Mouse (Mus musculus): Measurements from ENCODE around the gene Card14.
"Not testable (repeated sequence)": the region's sequence is repeated elsewhere in the genome, so short reads cannot be mapped to it uniquely, and the experiment has no call there.

Gene Card14

DNA sequence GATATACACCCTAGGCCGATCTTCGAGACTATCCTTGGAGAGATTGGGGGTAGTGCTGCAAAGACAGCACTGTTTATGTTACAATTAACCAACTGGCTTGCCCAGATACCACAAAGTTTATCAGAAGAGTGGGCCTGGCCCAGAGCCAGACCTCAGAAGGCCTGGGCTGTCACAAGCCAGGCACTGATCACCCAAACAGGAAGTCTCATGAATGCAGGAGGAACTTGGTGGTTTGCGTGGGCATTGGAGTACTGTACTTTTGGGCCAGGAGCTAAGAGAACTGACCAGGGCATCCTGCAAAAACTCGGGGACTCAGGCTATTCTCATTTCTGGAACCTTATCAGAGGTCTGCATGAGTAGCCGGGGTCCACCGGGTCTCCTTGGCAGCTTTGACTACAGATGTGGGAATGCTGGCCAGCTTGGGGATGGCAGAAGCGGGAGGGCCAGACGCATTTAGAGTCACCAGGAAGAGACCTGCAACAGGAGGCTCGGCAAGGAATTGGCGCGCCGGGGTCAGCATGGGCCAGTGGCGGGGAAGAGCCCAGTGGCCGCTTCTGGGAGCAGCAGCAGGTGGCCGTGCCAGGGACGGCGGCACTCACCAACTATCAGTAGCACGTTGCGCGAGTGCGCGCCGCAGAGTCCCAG is 47.4 kb downstream of the Card14 start:
- no peak for DNase-seq (ENCODE audit: extremely low read depth, low read depth, low spot score)

DNA sequence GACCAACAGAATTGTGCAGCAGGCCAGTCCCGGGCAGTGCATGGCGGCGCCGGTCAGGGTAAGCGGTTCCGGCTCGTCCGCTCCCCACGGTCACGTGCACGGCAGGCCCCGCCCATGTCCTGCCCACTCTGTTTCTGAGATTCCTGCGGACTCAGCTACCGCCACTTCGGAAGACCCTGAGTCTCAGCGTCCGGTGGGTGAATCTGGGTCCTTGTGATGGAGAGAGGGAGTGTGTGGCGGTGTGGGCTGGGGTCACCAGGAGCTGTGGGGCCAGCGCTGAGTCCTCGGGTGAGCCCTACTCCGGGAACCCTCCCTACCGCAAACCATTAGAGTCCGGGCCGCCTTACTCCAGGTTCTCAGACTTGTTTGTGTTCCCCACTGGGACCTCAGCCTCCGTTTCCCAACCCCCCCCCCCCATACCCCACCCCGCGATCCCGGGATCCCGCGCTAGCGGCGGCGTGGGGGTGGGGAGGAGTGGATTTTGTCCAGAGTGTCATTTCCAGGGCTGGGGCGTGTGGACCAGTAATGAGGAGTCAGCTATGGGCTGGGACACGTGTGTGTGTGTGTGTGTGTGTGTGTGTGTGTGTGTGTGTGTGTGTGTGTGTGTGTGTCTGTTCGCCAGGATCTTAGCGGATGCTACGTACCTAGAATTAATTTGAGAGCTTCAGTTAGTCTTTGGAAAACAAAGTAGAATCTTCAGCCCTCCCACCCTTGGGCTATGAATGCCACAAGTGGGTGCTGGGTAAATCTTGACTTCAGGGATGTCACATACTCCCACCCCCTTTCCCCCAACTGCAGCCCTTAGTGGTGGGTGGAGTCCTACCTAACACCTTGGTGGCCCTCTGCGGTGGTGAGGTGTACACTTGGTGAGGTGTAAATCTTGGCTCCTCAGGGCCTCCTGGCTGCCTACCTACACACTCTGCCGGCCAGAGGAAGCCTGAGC is 48.1 kb downstream of the Card14 start, which contains the start of the genes Sgsh and Slc26a11:
TSS of gene Sgsh (minus strand) at position 94 of the 943 bp plus-strand sequence.
TSS of gene Slc26a11 (plus strand) at position 115 of the 943 bp plus-strand sequence.
- no peak for DNase-seq (ENCODE audit: extremely low read depth, low read depth, low spot score)

DNA sequence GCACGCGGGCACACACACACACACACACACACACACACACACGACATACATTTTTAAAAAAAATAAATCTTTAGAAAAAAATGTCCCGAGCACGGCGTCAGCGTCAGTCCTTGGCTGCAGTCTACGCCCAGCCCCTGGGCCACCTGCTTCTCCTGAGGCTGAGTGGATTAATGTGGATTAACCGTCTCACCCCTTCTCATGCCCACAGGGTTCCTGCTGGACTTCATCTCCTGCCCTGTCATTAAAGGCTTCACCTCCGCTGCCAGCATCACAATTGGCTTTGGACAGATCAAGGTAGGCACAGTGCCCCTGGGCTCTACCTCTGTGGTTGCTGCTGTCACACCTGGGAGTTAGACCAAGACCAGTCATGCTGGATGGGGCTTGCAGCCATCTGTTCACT is 51.5 kb downstream of the Card14 start:
- no peak for DNase-seq (ENCODE audit: extremely low read depth, low read depth, low spot score)

DNA sequence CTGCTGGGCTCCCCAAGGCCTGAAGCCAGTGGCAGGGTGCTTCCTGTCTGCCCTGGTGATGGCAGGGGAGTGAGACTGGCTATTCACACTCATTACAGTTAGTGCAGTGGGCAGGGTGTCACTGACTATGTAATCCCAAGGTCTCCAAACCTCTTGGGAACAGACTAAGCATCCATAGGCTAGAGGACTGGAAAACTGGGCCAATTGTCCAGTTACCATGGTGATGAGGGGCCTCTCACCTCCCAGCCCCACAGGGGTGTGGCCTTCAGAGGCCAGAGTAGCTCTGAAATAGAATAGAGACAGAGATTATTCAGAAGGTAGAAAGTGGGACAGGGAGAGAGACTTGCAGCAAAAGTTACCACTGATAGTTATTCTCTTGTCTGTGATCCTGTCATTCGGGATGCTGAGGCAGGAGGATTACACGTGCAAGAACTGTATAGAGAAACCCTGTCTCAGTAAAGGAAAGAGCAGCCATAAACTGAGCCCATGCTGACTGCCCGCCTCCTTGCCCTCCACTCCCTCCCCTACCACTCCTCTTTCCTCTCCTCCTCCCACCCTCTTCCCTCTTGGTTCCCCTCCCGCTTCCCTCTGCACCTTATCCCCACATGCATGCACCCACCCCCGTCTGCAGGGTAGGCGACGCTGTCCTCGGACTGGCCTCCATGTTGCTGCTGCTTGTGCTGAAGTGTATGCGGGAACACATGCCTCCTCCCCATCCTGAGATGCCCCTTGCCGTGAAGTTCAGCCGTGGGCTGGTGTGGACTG is 55.4 kb downstream of the Card14 start:
- no peak for DNase-seq (ENCODE audit: extremely low read depth, low read depth, low spot score)

DNA sequence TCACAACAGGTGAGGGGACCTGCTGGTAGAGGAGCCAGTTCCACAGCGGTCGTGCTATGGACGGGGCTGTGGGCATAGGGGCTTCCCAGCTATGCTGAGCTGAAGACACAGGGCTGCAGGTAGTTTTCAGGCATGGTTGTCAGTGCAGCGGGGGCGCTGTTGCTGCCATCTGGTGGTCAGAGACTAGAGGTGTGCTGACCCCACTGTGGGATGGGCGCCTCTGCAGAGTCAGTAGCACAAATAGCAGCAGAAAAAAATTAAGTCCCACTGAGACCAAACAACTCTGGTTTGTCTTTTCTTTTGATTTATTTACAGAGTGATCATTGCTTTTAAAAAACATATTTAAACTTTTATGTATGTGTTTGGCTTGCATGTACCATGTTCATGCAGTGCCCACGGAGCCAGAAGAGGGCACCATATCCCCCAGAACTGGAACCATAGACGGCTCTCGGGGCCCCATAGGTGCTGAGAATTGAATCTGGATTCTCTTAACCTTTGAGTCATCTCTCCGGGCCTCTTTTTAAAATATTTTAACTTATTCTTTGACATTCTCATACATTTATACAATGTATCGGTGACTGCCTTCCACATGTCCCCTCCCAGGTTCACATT is 56.1 kb downstream of the Card14 start:
- DNase-seq (ENCODE audit: extremely low read depth, low read depth, low spot score) = no peak

GRCm38 (mm10) chr11:119375425-119375824 is 67.9 kb downstream of the Card14 start:
- no peak for DNase-seq (ENCODE audit: extremely low read depth, low read depth, low spot score)

- DNase-seq (ENCODE audit: extremely low read depth, low read depth, low spot score) = no peak
These were observed 69.8 kb downstream of the Card14 start for GRCm38 (mm10) chr11:119377326-119377725.

DNA sequence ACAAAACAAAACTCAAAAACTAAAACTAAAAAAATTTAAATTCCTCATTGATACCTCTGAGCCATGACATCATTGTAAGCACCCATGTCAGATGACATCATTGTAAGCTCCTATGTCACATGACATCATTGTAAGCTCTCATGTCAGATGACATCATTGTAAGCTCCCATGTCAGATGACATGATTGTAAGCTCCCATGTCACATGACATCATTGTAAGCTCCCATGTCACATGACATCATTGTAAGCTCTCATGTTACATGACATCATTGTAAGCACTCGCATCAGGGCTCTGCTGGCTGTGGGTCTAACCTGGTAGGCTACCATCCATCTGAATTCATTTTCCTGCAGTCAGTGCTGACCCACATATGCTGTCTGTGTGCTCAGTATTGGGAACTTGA is 71.0 kb downstream of the Card14 start:
- DNase-seq (ENCODE audit: extremely low read depth, low read depth, low spot score) = no peak

- DNase-seq (ENCODE audit: extremely low read depth, low read depth, low spot score) = no peak
These were observed 74.2 kb downstream of the Card14 start for GRCm38 (mm10) chr11:119381631-119382337.

GRCm38 (mm10) chr11:119382338-119382850 is 74.8 kb downstream of the Card14 start:
- no peak for DNase-seq (ENCODE audit: extremely low read depth, low read depth, low spot score)

GRCm38 (mm10) chr11:119384904-119385303 is 77.3 kb downstream of the Card14 start:
- DNase-seq (ENCODE audit: extremely low read depth, low read depth, low spot score) = no peak

GRCm38 (mm10) chr11:119386306-119386705 is 78.7 kb downstream of the Card14 start:
- DNase-seq (ENCODE audit: extremely low read depth, low read depth, low spot score) = no peak

DNA sequence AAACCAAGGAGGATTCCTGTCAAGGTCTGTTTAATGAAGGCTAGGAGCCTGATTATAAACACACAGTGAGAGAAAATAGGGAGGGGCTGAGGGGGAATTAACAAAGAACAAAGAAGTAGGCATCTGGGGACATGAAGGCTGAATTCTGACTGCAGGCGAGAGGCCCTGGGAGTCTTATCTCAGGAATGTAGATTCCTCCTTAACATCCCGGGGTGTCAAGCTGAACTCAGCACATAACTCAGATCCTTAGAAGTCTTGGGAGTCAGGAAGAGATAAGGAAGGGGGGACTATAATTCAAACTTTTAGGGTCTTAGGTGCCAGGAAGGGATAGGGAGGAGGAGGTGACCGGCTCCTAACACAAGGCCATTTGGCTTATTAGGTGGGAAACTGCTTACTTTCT is 79.7 kb downstream of the Card14 start:
- not testable (repeated sequence) for DNase-seq (ENCODE audit: extremely low read depth, low read depth, low spot score)

DNA sequence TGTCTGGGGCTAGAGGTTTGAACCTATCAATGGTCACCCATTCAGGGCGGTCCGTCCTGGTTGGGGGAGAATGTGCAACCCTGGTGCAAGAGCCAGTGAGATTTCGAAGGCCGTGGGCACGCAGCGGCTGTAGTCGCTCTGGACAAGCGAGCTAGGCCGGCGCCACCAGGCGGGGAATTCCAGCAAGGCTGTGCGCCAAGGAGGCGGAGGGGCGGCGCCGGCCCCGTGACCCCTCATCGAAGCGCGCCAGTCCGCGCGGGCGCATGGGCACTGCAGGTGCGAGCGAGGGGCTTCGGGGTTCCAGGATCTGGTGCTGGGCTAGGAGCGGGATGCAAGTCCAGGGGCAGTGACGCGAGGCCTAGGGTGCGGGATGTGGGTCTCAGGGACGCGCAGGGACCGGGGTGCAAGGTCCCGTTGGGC is 82.3 kb downstream of the Card14 start:
- no peak for DNase-seq (ENCODE audit: extremely low read depth, low read depth, low spot score)

DNA sequence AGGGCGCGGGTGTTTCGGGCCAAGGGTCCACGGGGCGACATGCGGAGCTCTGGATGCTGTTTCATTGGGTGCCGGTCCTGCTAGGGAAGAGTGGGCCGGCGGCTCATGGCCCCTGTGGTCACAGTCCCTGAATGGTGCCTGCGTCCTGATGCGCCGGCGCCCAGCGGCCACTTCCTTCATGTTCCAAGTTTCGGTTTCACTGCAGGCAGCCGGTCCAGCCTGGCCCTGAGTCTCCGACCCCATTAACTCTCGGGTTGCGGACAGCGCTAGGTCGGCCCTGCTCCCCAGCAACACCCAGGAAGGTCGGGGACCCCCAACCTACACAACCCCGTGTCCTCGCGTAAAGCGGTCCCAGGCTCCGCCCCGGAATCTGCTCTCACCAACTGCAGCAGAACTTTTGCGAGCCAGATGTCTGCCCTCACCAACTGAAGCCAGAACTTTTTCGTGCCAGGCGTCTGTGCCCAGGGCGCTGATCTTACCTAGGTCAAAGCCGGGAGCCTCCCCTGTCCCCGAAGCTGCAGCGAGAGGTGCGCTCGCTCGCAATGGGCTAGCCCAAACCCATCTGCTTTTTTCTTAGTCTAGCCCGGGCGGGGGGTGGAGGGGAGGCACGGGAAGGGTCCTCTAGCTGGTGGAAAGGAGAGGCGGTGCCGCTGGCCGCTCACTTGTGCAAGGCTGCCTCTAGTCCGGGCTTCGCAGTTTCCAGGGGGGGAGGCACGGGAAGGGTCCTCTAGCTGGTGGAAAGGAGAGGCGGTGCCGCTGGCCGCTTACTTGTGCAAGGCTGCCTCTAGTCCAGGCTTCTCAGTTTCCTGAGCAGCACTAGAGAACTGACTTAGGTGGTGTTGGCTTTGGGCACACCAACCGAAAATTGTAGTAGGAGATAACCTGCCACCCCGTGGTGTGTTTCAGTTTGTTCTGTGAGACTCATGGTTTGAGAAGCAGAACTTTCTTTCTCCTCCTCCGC is 83.0 kb downstream of the Card14 start:
- no peak for DNase-seq (ENCODE audit: extremely low read depth, low read depth, low spot score)

- DNase-seq (ENCODE audit: extremely low read depth, low read depth, low spot score) = no peak
These were observed 83.9 kb downstream of the Card14 start for GRCm38 (mm10) chr11:119391386-119392000.

- no peak for DNase-seq (ENCODE audit: extremely low read depth, low read depth, low spot score)
These were observed 84.5 kb downstream of the Card14 start for GRCm38 (mm10) chr11:119392001-119392614.

Measured in fat pad, adult 2 months (tissue).